Mouse (Mus musculus) layer of hippocampus, postnatal 14 days (tissue): Measurements from ENCODE around the gene Snx18. TPM values are rescaled to one million over a fixed set of nuclear protein-coding genes. Genes with fewer than 3 reads are reported as not detected.

Experiments
- DNase-seq, 2 experiments: peaks; one replicate each; pipeline ENCODE4 v3.0.0; 2021 to 2022; ENCODE audit warnings: low spot score in 2 of 2, mixed read lengths in 1 of 2
- total RNA-seq, 2 experiments: library from RNA; stranded (reverse); gene quantifications; 2 replicates each; pipeline ENCODE4 v1.2.3; 2021

Gene Snx18
- total RNA-seq, 2 experiments from 2014 or later = 26.6 to 29.4 TPM

- DNase-seq = no peak
These were observed 46.2 kb downstream of the Snx18 start for GRCm38 (mm10) chr13:113572046-113572686.

DNA sequence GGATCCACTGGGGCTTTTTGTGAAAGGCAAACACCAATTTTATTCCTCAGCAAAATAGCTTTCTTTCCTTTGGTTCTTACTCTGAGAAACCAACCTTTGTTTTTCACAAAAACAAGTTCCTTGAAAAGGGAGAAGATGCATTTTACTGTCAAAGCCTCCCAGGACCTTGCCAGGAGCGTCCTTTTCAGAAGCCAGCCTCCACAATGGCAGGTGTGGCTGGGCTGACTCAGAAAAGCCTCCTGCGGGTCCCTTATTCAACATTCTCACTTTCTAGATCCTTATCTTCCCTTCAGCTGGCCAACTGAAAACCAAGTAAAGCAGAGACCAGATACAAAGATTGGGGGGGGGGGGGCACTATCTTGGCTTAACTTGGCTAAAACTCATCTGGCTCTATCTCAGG is 48.8 kb downstream of the Snx18 start:
- no peak for DNase-seq

DNA sequence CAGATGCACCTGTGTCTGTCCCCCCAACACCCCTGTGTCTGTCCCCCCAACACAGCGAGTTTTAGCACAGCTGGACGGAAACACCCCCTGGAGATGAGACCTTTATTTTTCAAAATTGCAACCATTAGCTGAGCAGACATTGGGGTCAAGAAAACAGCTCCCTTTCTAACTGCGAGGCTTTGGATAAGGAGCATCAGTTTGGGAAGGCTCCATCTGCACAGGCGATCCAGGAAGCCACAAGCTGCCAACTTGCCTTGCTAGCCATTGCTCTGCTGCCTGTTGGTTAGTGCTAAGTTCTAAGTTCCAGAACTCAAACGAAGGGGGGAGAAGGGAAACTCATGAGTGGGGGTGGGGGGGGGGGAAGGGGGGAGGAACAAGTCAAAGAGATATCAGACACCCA is 51.4 kb downstream of the Snx18 start:
- DNase-seq = no peak

GRCm38 (mm10) chr13:113566411-113566810 is 52.0 kb downstream of the Snx18 start:
- DNase-seq = no peak

DNA sequence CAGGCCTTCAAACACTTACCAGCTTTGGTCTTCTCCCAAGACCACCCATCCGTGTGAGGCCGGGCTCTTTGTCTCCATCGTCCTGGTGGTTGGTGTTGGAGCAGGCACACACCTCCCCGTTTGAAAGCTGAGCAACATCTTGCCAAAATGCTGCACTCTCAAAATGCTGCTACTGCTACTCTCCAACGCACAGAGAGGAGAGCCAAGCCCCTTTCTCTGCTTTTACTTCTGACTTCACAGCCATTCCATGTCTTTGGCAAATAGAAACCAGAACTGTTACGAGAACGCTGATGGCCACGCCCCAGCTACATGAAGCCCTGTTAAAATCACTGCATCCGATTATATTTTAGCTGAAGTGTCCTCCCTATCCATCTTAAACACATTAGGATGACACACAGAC is 58.7 kb downstream of the Snx18 start:
- DNase-seq = no peak

GRCm38 (mm10) chr13:113556538-113556937 is 61.8 kb downstream of the Snx18 start:
- DNase-seq = no peak

DNA sequence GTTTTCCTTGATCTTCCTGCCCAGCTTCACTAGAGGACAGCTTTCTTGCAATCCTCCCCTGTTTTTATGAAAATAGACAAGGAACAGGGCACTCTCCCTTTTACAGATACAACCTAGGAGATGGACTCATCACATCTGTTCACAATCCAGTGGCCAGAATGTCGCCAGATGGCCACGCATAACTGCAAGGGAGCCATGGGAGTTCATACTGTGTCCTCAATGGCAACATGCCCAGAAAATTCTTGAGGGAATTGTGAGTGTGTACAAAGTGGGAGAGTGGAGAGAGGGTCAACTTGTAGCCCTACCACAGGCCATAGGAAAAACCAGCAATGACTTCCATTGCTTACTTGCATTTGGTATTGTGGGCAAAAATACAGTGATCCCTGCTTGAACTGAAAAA is 63.1 kb downstream of the Snx18 start:
- no peak for DNase-seq

DNA sequence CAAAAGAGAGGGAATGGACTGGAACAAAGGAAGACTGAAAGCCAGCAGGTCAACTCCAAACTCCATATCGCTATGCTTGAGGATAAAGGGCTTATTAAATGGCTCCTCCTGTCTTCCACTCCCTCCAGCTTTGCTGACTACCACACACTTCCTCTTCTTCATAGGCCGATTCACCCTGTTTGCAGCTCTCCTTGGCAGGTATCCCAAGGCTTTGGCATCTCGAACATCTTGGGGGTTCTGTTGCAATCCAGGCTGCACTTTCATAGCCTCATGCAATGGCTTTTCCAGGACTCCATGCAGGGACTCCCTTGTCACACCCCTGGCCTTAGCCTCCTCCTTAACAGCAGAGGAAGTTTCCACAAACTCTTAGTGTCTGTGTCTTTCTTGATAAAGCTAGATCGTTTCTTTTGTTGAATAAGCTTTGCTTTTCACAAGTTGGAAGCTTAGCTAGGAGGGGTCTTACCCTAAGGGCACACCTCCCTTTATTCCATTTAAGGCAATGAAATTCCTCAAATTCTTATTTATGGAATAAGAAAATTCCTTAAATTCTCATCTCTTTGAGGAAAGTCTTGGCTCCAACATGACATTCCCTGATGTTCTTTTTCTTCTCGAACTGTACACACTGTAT is 64.6 kb downstream of the Snx18 start:
- no peak for DNase-seq

GRCm38 (mm10) chr13:113552341-113552740 is 66.0 kb downstream of the Snx18 start:
- DNase-seq = no peak

DNA sequence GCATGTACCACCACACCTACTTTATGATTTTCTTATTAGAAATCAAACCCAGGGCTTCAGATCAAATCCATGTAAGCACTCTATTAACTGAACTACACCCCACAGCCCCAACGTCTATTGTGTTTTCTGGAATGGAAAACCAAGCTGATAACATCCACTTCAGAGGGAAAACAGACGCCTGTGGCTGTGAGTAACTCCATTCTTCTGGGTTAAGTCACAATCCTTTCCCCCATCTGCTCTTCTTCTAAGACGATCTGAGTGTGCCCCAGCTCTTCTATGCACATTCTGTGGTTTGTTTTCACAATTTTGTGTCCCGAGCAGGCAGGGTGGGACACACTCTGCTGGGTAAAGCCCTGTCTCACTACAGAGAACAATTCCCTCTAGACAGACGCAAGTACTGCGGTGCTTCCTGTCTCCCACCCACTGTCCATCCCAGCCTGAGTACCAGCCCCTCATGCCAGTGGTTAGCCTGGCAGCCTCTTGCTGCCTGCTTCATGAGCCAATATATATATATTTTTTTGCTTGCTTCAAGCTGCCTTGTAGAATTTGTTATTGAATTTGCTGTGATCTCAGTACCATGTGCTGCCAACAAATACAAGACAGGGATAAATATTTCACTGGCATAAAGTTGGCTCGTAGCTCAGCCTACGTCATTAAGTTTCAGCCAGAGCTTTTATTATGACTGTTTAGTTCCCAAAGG is 67.3 kb downstream of the Snx18 start:
- no peak for DNase-seq

- DNase-seq = no peak
These were observed 69.3 kb downstream of the Snx18 start for GRCm38 (mm10) chr13:113549021-113549420.

- DNase-seq = no peak
These were observed 70.4 kb downstream of the Snx18 start for GRCm38 (mm10) chr13:113547807-113548426.

DNA sequence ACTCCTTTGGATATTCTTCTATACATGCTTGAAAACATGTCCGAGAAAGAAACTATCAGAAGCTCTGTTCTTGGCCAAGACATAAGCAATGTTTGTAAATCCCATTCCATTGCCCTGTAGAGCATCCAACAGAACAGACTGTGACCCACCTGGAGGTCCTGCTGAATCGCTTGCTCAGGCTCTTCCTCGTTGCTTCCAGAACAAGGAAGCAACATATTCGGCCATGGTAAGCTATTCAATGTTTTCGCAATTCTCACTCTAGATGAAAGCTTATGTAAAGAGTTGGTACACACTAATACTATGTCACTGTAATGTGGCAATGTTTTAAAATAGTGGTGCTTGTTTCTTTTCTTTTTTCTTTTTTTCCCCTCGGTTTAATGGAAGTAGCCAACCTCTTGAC is 76.0 kb downstream of the Snx18 start:
- no peak for DNase-seq

Other genes starting within 250 kb of the Snx18 start
- gene Hspb3, start 45.1 kb upstream of the Snx18 start, total RNA-seq = 1 to 10 TPM; 1.2 to 1.5 TPM
- 10 to 100 TPM; 49.2 to 52.8 TPM for gene Arl15, start 175.9 kb upstream of the Snx18 start, total RNA-seq